Mouse (Mus musculus) heart, embryonic 12.5 days (tissue): Measurements from ENCODE around the gene Tmem179b. TPM values are rescaled to one million over a fixed set of nuclear protein-coding genes. Genes with fewer than 3 reads are reported as not detected.

ENCODE experiments used
- ATAC-seq: fragments of 200-750 bp; cut with Nextera tagmentation; 2 replicates; pipeline ENCODE4 v1.8.0; 2017; ENCODE audit warnings: moderate TSS enrichment, moderate library complexity; ENCODE audit not compliant: insufficient number of reproducible peaks, low FRiP score
- H3K27ac ChIP-seq: fragments of 300-500 bp; sonication (generic); 2 replicates; pipeline ENCODE4 v1.5.1; 2016; ENCODE audit warnings: mild to moderate bottlenecking, moderate library complexity; ENCODE audit not compliant: poor library complexity, severe bottlenecking
- H3K27me3 ChIP-seq: fragments of 300-500 bp; sonication (generic); replicated peaks from 2 replicates; pipeline ENCODE4 v1.6.1; 2016; ENCODE audit warnings: mild to moderate bottlenecking, moderate library complexity
- H3K36me3 ChIP-seq: fragments of 300-500 bp; sonication (generic); 2 replicates; pipeline ENCODE4 v1.6.1; 2016; ENCODE audit warnings: mild to moderate bottlenecking, moderate library complexity
- H3K4me1 ChIP-seq: fragments of 300-500 bp; sonication (generic); replicated peaks from 2 replicates; pipeline ENCODE4 v1.6.1; 2016; ENCODE audit warnings: mild to moderate bottlenecking
- H3K4me2 ChIP-seq: fragments of 300-500 bp; sonication (generic); 2 replicates; pipeline ENCODE4 v1.6.1; 2016; ENCODE audit warnings: mild to moderate bottlenecking, moderate library complexity
- H3K4me3 ChIP-seq: fragments of 300-500 bp; sonication (generic); 2 replicates; pipeline ENCODE4 v1.5.1; 2016; ENCODE audit warnings: mild to moderate bottlenecking
- H3K9ac ChIP-seq: fragments of 300-500 bp; sonication (generic); 2 replicates; pipeline ENCODE4 v1.6.1; 2016; ENCODE audit warnings: mild to moderate bottlenecking, moderate library complexity
- H3K9me3 ChIP-seq: fragments of 300-500 bp; sonication (generic); replicated peaks from 2 replicates; pipeline ENCODE4 v1.6.1; 2016; ENCODE audit warnings: mild to moderate bottlenecking, moderate library complexity
- WGBS: fragments of 180-500 bp; shearing (Covaris S2); methylation state at CpG from one replicate; pipeline ENCODE4 v1.1.7; 2016; 5-methylcytosine and 5-hydroxymethylcytosine counted together
- polyA plus RNA-seq: library from polyadenylated mRNA; unstranded; fragments of >200 nt; fragmentation: Nextera tagmentation; extraction: Ambion mirVana; gene quantifications from 2 replicates; pipeline ENCODE4 v1.2.1, GENCODE M21; 2016

The Tmem179b gene
- polyA plus RNA-seq, 1 experiment from 2014 or later: 51.9 TPM

- Histone ChIP-seq H3K9me3 (no peaks in the 10 kb centered on the region), H3K27me3 (no peaks in the 10 kb centered on the region), H3K36me3 (peaks cover 36% of the 10 kb centered on the region), H3K4me3 (peak overlapping the region; percentile 98), H3K9ac (peak overlapping the region; percentile 98), H3K4me2 (peak overlapping the region; percentile 88), H3K4me1 (peaks cover 28% of the 10 kb centered on the region), H3K27ac (peak overlapping the region; percentile 22)
- WGBS: 38% methylated on average over 6 of the region's 6 CpGs
- ATAC-seq: no peak
Observed at GRCm38 (mm10) chr19:8773409-8773808, 858 bp downstream of the Tmem179b start.

- Histone ChIP-seq H3K4me1 (peaks cover 28% of the 10 kb centered on the region), H3K9ac (peak overlapping the region; percentile 98), H3K27me3 (no peaks in the 10 kb centered on the region), H3K4me2 (peak overlapping the region; percentile 88), H3K4me3 (peak overlapping the region; percentile 98), H3K27ac (peak overlapping the region; percentile 22), H3K9me3 (no peaks in the 10 kb centered on the region), H3K36me3 (peaks cover 36% of the 10 kb centered on the region)
- ATAC-seq: no peak
- WGBS: 60% methylated on average over 5 of the region's 5 CpGs
Observed at GRCm38 (mm10) chr19:8772996-8773395, 1.3 kb downstream of the Tmem179b start.

- H3K4me2 ChIP-seq: peak within 1 kb of the TSS; percentile 87
- WGBS: 20% methylated on average over 29 of the region's 29 CpGs
- no peaks in the 10 kb centered on the region for H3K27me3 ChIP-seq
- no peaks in the 10 kb centered on the region for H3K9me3 ChIP-seq
- H3K36me3 ChIP-seq: peaks cover 57% of the 10 kb centered on the region
- H3K4me1 ChIP-seq: peaks cover 28% of the 10 kb centered on the region
- peak within 1 kb of the TSS; percentile 74 for H3K4me3 ChIP-seq
- peak within 1 kb of the TSS; percentile 98 for H3K9ac ChIP-seq
- ATAC-seq: peak; percentile 44; the same call in 1 of the 2 replicates
- peak within 1 kb of the TSS; percentile 92 for H3K27ac ChIP-seq
Observed at GRCm38 (mm10) chr19:8770567-8771270, 3.5 kb downstream of the Tmem179b start, which contains the start of gene Tmem223. Gene Tmem223, plus strand, starts transcription at chr19:8770996.

GRCm38 (mm10) chr19:8765562-8765961 is 8.7 kb downstream of the Tmem179b start:
- H3K9me3 ChIP-seq: no peaks in the 10 kb centered on the region
- H3K4me2 ChIP-seq: no peak overlapping the region
- no peak overlapping the region for H3K9ac ChIP-seq
- peaks cover 81% of the 10 kb centered on the region for H3K36me3 ChIP-seq
- no peak overlapping the region for H3K4me3 ChIP-seq
- 96% methylated on average over 9 of the region's 9 CpGs for WGBS
- no peaks in the 10 kb centered on the region for H3K27me3 ChIP-seq
- no peak overlapping the region for H3K27ac ChIP-seq
- H3K4me1 ChIP-seq: peaks cover 4% of the 10 kb centered on the region
- no peak for ATAC-seq

- H3K4me1 ChIP-seq: peaks cover 9% of the 10 kb centered on the region
- no peak overlapping the region for H3K9ac ChIP-seq
- no peaks in the 10 kb centered on the region for H3K27me3 ChIP-seq
- H3K4me3 ChIP-seq: no peak overlapping the region
- WGBS: 84% methylated on average over 4 of the region's 4 CpGs
- H3K9me3 ChIP-seq: no peaks in the 10 kb centered on the region
- H3K4me2 ChIP-seq: no peak overlapping the region
- H3K27ac ChIP-seq: no peak overlapping the region
- no peak for ATAC-seq
- H3K36me3 ChIP-seq: peaks cover 62% of the 10 kb centered on the region
Observed at GRCm38 (mm10) chr19:8763276-8763675, 11.0 kb downstream of the Tmem179b start.

GRCm38 (mm10) chr19:8760757-8761156 is 13.5 kb downstream of the Tmem179b start:
- no peak for ATAC-seq
- H3K27ac ChIP-seq: no peak overlapping the region
- no peak overlapping the region for H3K9ac ChIP-seq
- H3K27me3 ChIP-seq: no peaks in the 10 kb centered on the region
- H3K9me3 ChIP-seq: no peaks in the 10 kb centered on the region
- H3K4me1 ChIP-seq: peaks cover 15% of the 10 kb centered on the region
- peaks cover 38% of the 10 kb centered on the region for H3K36me3 ChIP-seq
- WGBS: 93% methylated on average over 2 of the region's 2 CpGs
- no peak overlapping the region for H3K4me2 ChIP-seq
- no peak overlapping the region for H3K4me3 ChIP-seq

GRCm38 (mm10) chr19:8758899-8759298 is 15.4 kb downstream of the Tmem179b start:
- no peak for ATAC-seq
- Histone ChIP-seq H3K27ac (no peak overlapping the region), H3K9me3 (no peaks in the 10 kb centered on the region), H3K4me3 (no peak overlapping the region; the same call in 1 of the 2 replicates), H3K4me1 (peaks cover 20% of the 10 kb centered on the region), H3K9ac (no peak overlapping the region), H3K4me2 (peak overlapping the region; percentile 63), H3K27me3 (no peaks in the 10 kb centered on the region), H3K36me3 (peaks cover 36% of the 10 kb centered on the region)
- 71% methylated on average over 2 of the region's 2 CpGs for WGBS

- Histone ChIP-seq H3K4me1 (peaks cover 20% of the 10 kb centered on the region), H3K27ac (peak overlapping the region; percentile 91), H3K4me3 (peak overlapping the region; percentile 94), H3K9me3 (no peaks in the 10 kb centered on the region), H3K9ac (peak overlapping the region; percentile 95), H3K36me3 (peaks cover 34% of the 10 kb centered on the region), H3K4me2 (peak overlapping the region; percentile 88), H3K27me3 (no peaks in the 10 kb centered on the region)
- 3% methylated on average over 14 of the region's 14 CpGs for WGBS
- no peak for ATAC-seq
Observed at GRCm38 (mm10) chr19:8757471-8757998, 16.7 kb downstream of the Tmem179b start.

- H3K4me3 ChIP-seq: peak within 1 kb of the TSS; percentile 94
- H3K27ac ChIP-seq: peak within 1 kb of the TSS; percentile 91
- under 1% methylated on average over 75 of the region's 75 CpGs for WGBS
- peaks cover 20% of the 10 kb centered on the region for H3K4me1 ChIP-seq
- ATAC-seq: peak; percentile 95
- H3K36me3 ChIP-seq: peaks cover 37% of the 10 kb centered on the region
- peak within 1 kb of the TSS; percentile 88 for H3K4me2 ChIP-seq
- peak within 1 kb of the TSS; percentile 95 for H3K9ac ChIP-seq
- H3K27me3 ChIP-seq: no peaks in the 10 kb centered on the region
- no peaks in the 10 kb centered on the region for H3K9me3 ChIP-seq
Observed at GRCm38 (mm10) chr19:8756635-8757387, 17.5 kb downstream of the Tmem179b start, which contains the start of gene Nxf1. Gene Nxf1, plus strand, starts transcription at chr19:8757073.

- WGBS: 50% methylated on average over 3 of the region's 3 CpGs
- H3K9ac ChIP-seq: peak overlapping the region; percentile 14; the same call in 1 of the 2 replicates
- peaks cover 47% of the 10 kb centered on the region for H3K36me3 ChIP-seq
- no peak overlapping the region for H3K27ac ChIP-seq
- no peaks in the 10 kb centered on the region for H3K9me3 ChIP-seq
- H3K4me2 ChIP-seq: peak overlapping the region; percentile 88
- no peaks in the 10 kb centered on the region for H3K27me3 ChIP-seq
- H3K4me1 ChIP-seq: peaks cover 20% of the 10 kb centered on the region
- ATAC-seq: no peak
- H3K4me3 ChIP-seq: 0 out of 2 replicates have a peak overlapping the region, but pooled peaks have one; percentile 94
Observed at GRCm38 (mm10) chr19:8755652-8756051, 18.6 kb downstream of the Tmem179b start.

- peaks cover 94% of the 10 kb centered on the region for H3K36me3 ChIP-seq
- H3K9me3 ChIP-seq: no peaks in the 10 kb centered on the region
- no peak for ATAC-seq
- H3K9ac ChIP-seq: no peak overlapping the region
- 64% methylated on average over 2 of the region's 2 CpGs for WGBS
- no peak overlapping the region for H3K27ac ChIP-seq
- peaks cover 8% of the 10 kb centered on the region for H3K4me1 ChIP-seq
- no peak overlapping the region for H3K4me2 ChIP-seq
- no peak overlapping the region for H3K4me3 ChIP-seq
- H3K27me3 ChIP-seq: no peaks in the 10 kb centered on the region
Observed at GRCm38 (mm10) chr19:8747368-8747767, 26.9 kb downstream of the Tmem179b start.
